Mouse (Mus musculus) liver, embryonic 14.5 days (tissue): ENCODE results near the gene Hist1h2af. TPM values are rescaled to one million over a fixed set of nuclear protein-coding genes. Genes with fewer than 3 reads are reported as not detected.
A peak's percentile ranks its signal among the peaks of the same experiment; 100 is the strongest.

Source experiments
- ATAC-seq: fragments of 200-750 bp; cut with Nextera tagmentation; 2 replicates; pipeline ENCODE4 v1.8.0; 2017; ENCODE audit warnings: moderate number of reproducible peaks, mild to moderate bottlenecking, moderate library complexity; ENCODE audit not compliant: insufficient read depth
- DNase-seq, 3 experiments: peaks; one replicate each; pipeline ENCODE4 v3.0.0-alpha.2; 2012 to 2013; ENCODE audit warnings: low read depth in 3 of 3, low spot score in 3 of 3
- H3K27ac ChIP-seq: fragments of 300-500 bp; sonication (generic); 2 replicates; pipeline ENCODE4 v1.5.1; 2014; ENCODE audit warnings: moderate library complexity, mild to moderate bottlenecking, control low read depth, inconsistent platforms
- H3K27me3 ChIP-seq: fragments of 300-500 bp; sonication (generic); 2 replicates; pipeline ENCODE4 v1.6.1; 2014; ENCODE audit warnings: mild to moderate bottlenecking, low read length, moderate library complexity; ENCODE audit not compliant: control insufficient read depth, insufficient read depth
- H3K36me3 ChIP-seq: fragments of 300-500 bp; sonication (generic); replicated peaks from 2 replicates; pipeline ENCODE4 v1.6.1; 2014; ENCODE audit warnings: low read depth; ENCODE audit not compliant: control insufficient read depth, insufficient read depth
- H3K4me1 ChIP-seq, 2 experiments: fragments of 200-500 bp in 1 of 2; fragments of 300-500 bp in 1 of 2; sonication (generic) in 1 of 2; replicated peaks; 2 replicates each; pipeline ENCODE4 v1.6.1; 2012 to 2014; ENCODE audit warnings: antibody characterized with exemption in 1 of 2, inconsistent platforms in 1 of 2, low read length in 1 of 2; ENCODE audit not compliant: control insufficient read depth in 2 of 2, insufficient read depth in 2 of 2
- H3K4me2 ChIP-seq: fragments of 300-500 bp; sonication (generic); 2 replicates; pipeline ENCODE4 v1.6.1; 2014; ENCODE audit warnings: low read depth, mild to moderate bottlenecking, control low read depth, moderate library complexity
- H3K4me3 ChIP-seq, 2 experiments: fragments of 200-500 bp in 1 of 2; fragments of 300-500 bp in 1 of 2; sonication (generic) in 1 of 2; 2 replicates each; pipeline ENCODE4 v1.5.1; 2012 to 2014; ENCODE audit warnings: low read depth in 2 of 2, low read length in 2 of 2, mild to moderate bottlenecking in 2 of 2, control low read depth in 1 of 2, inconsistent platforms in 1 of 2, moderate library complexity in 1 of 2; ENCODE audit not compliant: insufficient read depth in 1 of 2
- H3K9ac ChIP-seq: fragments of 300-500 bp; sonication (generic); replicated peaks from 2 replicates; pipeline ENCODE4 v1.6.1; 2014; ENCODE audit warnings: mild to moderate bottlenecking, control low read depth, moderate library complexity
- H3K9me3 ChIP-seq: fragments of 300-500 bp; sonication (generic); 2 replicates; pipeline ENCODE4 v1.6.1; 2016; ENCODE audit warnings: low read length, mixed read lengths; ENCODE audit not compliant: control insufficient read depth
- CTCF ChIP-seq: IDR thresholded peaks from 2 replicates; pipeline ENCODE4 v1.5.1; 2016; ENCODE audit warnings: antibody characterized with exemption, low read depth, control low read depth
- EP300 ChIP-seq: IDR thresholded peaks from 2 replicates; pipeline ENCODE4 v1.6.1; 2016; ENCODE audit warnings: antibody characterized with exemption, low read depth
- WGBS: fragments of 180-500 bp; shearing (Covaris S2); extraction: QIAGEN DNeasy Blood & Tissue Kit; methylation state at CpG from one replicate; pipeline ENCODE4 v1.1.7; 2014; ENCODE audit not compliant: insufficient replicate concordance; 5-methylcytosine and 5-hydroxymethylcytosine counted together
- polyA plus RNA-seq, 2 experiments: library from polyadenylated mRNA; depleted of rRNA in 1 of 2; stranded (reverse) in 1 of 2; unstranded in 1 of 2; fragments of >200 nt; fragmentation: Nextera tagmentation in 1 of 2; extraction: Ambion mirVana in 1 of 2; gene quantifications; 2 replicates each; pipeline versions ENCODE4 v1.2.1 to v1.2.3; 2012 to 2014

The Hist1h2af gene
- polyA plus RNA-seq, 2 experiments, result 14.2 to 375 TPM

DNA sequence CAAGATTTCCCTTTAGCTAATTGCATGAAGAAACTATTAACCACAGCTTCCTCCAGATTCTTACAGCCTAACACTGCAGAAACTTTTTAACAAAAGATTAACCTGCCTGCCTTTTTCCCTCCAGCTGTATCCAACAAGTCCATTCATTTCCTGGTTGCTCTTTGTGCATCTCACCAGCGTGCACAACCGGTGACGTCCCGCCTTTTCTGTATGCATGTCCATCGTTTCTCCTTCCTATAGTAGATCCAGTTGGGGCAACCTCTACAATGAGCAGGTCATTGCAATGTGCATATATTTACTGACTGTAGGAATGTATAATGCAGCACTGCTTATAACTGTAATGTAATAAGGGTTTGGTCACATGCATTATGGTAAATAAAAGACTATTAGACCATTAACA lies 9.7 kb upstream of the Hist1h2af start:
- Histone ChIP-seq H3K36me3 (no peaks in the 10 kb centered on the region), H3K4me1 (peaks cover 12 to 24% of the 10 kb centered on the region in 2 experiments), H3K9me3 (no peaks in the 10 kb centered on the region), H3K27me3 (no peaks in the 10 kb centered on the region), H3K9ac (no peak overlapping the region), H3K4me2 (no peak overlapping the region), H3K27ac (no peak overlapping the region), H3K4me3 (no peak overlapping the region)
- no peak for DNase-seq
- TF ChIP-seq CTCF (no peak), EP300 (no peak)
- no peak for ATAC-seq
- WGBS, result 30% methylated on average over 5 of the region's 5 CpGs

DNA sequence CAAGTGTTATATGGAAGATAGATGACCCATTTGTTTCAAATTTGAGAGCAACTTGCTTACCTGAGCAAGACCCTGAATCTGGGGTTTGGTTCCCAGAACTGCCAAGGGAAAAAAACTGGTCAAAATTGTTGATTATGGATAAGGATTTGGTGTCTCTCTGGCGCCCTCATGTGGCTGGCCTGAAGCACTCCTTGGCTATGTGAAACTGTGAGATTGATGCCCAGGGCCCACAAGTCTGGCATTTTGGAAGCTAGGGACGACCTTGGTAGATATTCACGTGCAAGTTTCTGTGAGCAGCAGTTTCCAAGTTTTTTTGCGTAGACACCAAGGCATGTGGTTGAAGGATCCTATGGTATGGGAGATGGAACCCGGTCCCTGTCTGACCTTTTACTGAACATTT lies 9.1 kb upstream of the Hist1h2af start:
- peak; percentile 73 to 77 (median 76) for DNase-seq
- 9% methylated on average over 5 of the region's 5 CpGs for WGBS
- Histone ChIP-seq H3K36me3 (no peaks in the 10 kb centered on the region), H3K4me2 (peak overlapping the region; percentile 26), H3K27me3 (no peaks in the 10 kb centered on the region), H3K4me1 (peaks cover 12 to 23% of the 10 kb centered on the region in 2 experiments), H3K9ac (no peak overlapping the region), H3K9me3 (no peaks in the 10 kb centered on the region), H3K27ac (no peak overlapping the region), H3K4me3 (no peak overlapping the region)
- no peak for TF ChIP-seq EP300
- peak; percentile 94 for TF ChIP-seq CTCF
- ATAC-seq, result no peak

DNA sequence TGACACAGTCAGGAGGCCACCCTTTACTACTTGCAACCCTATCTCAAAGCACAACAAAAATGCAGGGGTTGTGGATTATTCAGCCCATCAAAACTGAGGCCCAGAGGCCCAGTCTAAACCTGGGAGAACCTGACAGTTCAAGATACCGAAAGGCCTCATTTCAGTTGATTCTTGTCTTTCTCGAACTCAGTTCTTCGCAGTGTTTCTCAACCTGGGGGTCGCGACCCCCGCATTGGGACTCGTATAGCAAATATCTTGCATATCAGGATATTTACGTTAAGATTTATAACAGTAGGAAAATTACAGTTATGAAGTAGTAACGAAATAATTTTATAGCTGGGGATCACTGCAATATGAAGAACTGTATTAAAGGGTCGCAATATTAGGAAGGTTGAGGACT lies 7.8 kb upstream of the Hist1h2af start:
- H3K36me3 ChIP-seq, result no peaks in the 10 kb centered on the region
- H3K9me3 ChIP-seq, result no peaks in the 10 kb centered on the region
- no peaks in the 10 kb centered on the region for H3K27me3 ChIP-seq
- H3K9ac ChIP-seq, result peak overlapping the region; percentile 43
- 1% methylated on average over 10 of the region's 10 CpGs for WGBS
- TF ChIP-seq CTCF (no peak), EP300 (no peak)
- peak overlapping the region; percentile 46 to 47 for H3K4me3 ChIP-seq
- H3K4me1 ChIP-seq, result peaks cover 11 to 17% of the 10 kb centered on the region in 2 experiments
- H3K27ac ChIP-seq, result no peak overlapping the region; the same call in 1 of the 2 replicates
- H3K4me2 ChIP-seq, result peak overlapping the region; percentile 64
- ATAC-seq, result no peak
- DNase-seq, result no peak

- H3K9me3 ChIP-seq, result no peaks in the 10 kb centered on the region
- H3K36me3 ChIP-seq, result no peaks in the 10 kb centered on the region
- no peak for TF ChIP-seq CTCF
- peak; percentile 34; the same call in 1 of the 2 replicates for TF ChIP-seq EP300
- H3K27me3 ChIP-seq, result no peaks in the 10 kb centered on the region
- peak overlapping the region; percentile 64 for H3K4me2 ChIP-seq
- H3K27ac ChIP-seq, result no peak overlapping the region
- under 1% methylated on average over 17 of the region's 17 CpGs for whole genome bisulfite sequencing
- peak overlapping the region; percentile 59 for H3K9ac ChIP-seq
- DNase-seq (peak; percentile 79 to 81 (median 80)), ATAC-seq (no peak)
- peaks cover 7 to 16% of the 10 kb centered on the region in 2 experiments for H3K4me1 ChIP-seq
- H3K4me3 ChIP-seq, result peak overlapping the region; percentile 46 to 56
These were observed 7.4 kb upstream of the Hist1h2af start for GRCm38 (mm10) chr13:23526312-23526711.

GRCm38 (mm10) chr13:23529005-23529404 lies 4.7 kb upstream of the Hist1h2af start:
- no peak for ATAC-seq
- Histone ChIP-seq H3K4me3 (no peak overlapping the region), H3K27ac (no peak overlapping the region; the same call in 1 of the 2 replicates), H3K4me2 (no peak overlapping the region), H3K4me1 (peaks cover 17 to 23% of the 10 kb centered on the region in 2 experiments), H3K36me3 (no peaks in the 10 kb centered on the region), H3K9ac (no peak overlapping the region), H3K27me3 (no peaks in the 10 kb centered on the region), H3K9me3 (no peaks in the 10 kb centered on the region)
- no peak for DNase-seq
- TF ChIP-seq CTCF (no peak), EP300 (no peak)
- 78% methylated on average over 5 of the region's 5 CpGs for WGBS
